Mouse (Mus musculus) left cerebral cortex, adult 9 months (tissue): ENCODE measurements at regions not wholly inside any gene's neighbourhood (a gene's known extent, or its start where the extent isn't known, plus 50 kb on each side); places are given as distances from the start of the nearest gene placed in this dataset.

Experiments
- DNase-seq, 2 experiments: peaks; one replicate each; pipeline ENCODE4 v3.0.0; 2022; ENCODE audit warnings: low spot score in 2 of 2

- no peak for DNase-seq
Measured at GRCm38 (mm10) chr14:123081016-123081714, 97.3 kb upstream of the Tmtc4 start.

GRCm38 (mm10) chr14:123079733-123080132 is 95.9 kb upstream of the Tmtc4 start:
- DNase-seq = no peak

- DNase-seq = no peak
Measured at GRCm38 (mm10) chr14:123078804-123079203, 95.0 kb upstream of the Tmtc4 start.

- no peak for DNase-seq
Measured at GRCm38 (mm10) chr14:123066344-123066743, 82.5 kb upstream of the Tmtc4 start.

GRCm38 (mm10) chr14:123065566-123065965 is 81.7 kb upstream of the Tmtc4 start:
- no peak for DNase-seq

GRCm38 (mm10) chr14:123065136-123065535 is 81.3 kb upstream of the Tmtc4 start:
- DNase-seq = no peak

- DNase-seq = no peak
Measured at GRCm38 (mm10) chr14:123062908-123063307, 79.1 kb upstream of the Tmtc4 start.

- no peak for DNase-seq
Measured at GRCm38 (mm10) chr14:123056976-123057375, 73.1 kb upstream of the Tmtc4 start.

GRCm38 (mm10) chr14:123048451-123048850 is 64.6 kb upstream of the Tmtc4 start:
- no peak for DNase-seq

- DNase-seq = no peak
Measured at GRCm38 (mm10) chr14:123040046-123040445, 56.2 kb upstream of the Tmtc4 start.

- no peak for DNase-seq
Measured at GRCm38 (mm10) chr14:123037444-123037843, 53.6 kb upstream of the Tmtc4 start.
